Mouse (Mus musculus) forebrain, embryonic 11.5 days (tissue): Measurements from ENCODE around the gene Txlng. TPM values are rescaled to one million over a fixed set of nuclear protein-coding genes. Genes with fewer than 3 reads are reported as not detected.
"Not testable (repeated sequence)": the region's sequence is repeated elsewhere in the genome, so short reads cannot be mapped to it uniquely, and the experiment has no call there.

Source experiments
- ATAC-seq: fragments of 200-750 bp; cut with Nextera tagmentation; replicated peaks from 2 replicates; pipeline ENCODE4 v1.8.0; 2017; ENCODE audit warnings: moderate TSS enrichment; ENCODE audit not compliant: low FRiP score
- DNase-seq: peaks from one replicate; pipeline ENCODE4 v3.0.0-alpha.2; 2017; ENCODE audit warnings: low spot score
- H3K27ac ChIP-seq: fragments of 300-500 bp; sonication (generic); 2 replicates; pipeline ENCODE4 v1.5.1; 2014; ENCODE audit warnings: low read depth, low read length
- H3K27me3 ChIP-seq: fragments of 300-500 bp; sonication (generic); 2 replicates; pipeline ENCODE4 v1.6.1; 2014; ENCODE audit warnings: mild to moderate bottlenecking, low read length, mixed read lengths; ENCODE audit not compliant: control insufficient read depth, insufficient read depth
- H3K36me3 ChIP-seq: fragments of 300-500 bp; sonication (generic); 2 replicates; pipeline ENCODE4 v1.6.1; 2014; ENCODE audit warnings: mild to moderate bottlenecking, low read length, moderate library complexity, mixed read lengths; ENCODE audit not compliant: control insufficient read depth, insufficient read depth
- H3K4me1 ChIP-seq: fragments of 300-500 bp; sonication (generic); replicated peaks from 2 replicates; pipeline ENCODE4 v1.6.1; 2014; ENCODE audit warnings: low read length, mixed read lengths; ENCODE audit not compliant: control insufficient read depth, insufficient read depth
- H3K4me2 ChIP-seq: fragments of 300-500 bp; sonication (generic); 2 replicates; pipeline ENCODE4 v1.6.1; 2014; ENCODE audit warnings: low read depth, mild to moderate bottlenecking, low read length, moderate library complexity, mixed read lengths; ENCODE audit not compliant: severe bottlenecking
- H3K4me3 ChIP-seq: fragments of 300-500 bp; sonication (generic); 2 replicates; pipeline ENCODE4 v1.5.1; 2014; ENCODE audit warnings: low read depth, low read length
- H3K9ac ChIP-seq: fragments of 300-500 bp; sonication (generic); 2 replicates; pipeline ENCODE4 v1.6.1; 2014; ENCODE audit warnings: low read length
- H3K9me3 ChIP-seq: fragments of 300-500 bp; sonication (generic); 2 replicates; pipeline ENCODE4 v1.6.1; 2016; ENCODE audit warnings: low read length, mixed read lengths; ENCODE audit not compliant: control insufficient read depth
- WGBS: fragments of 180-500 bp; shearing (Covaris S2); extraction: QIAGEN DNeasy Blood & Tissue Kit; methylation state at CpG from one replicate; pipeline ENCODE4 v1.1.7; 2014; 5-methylcytosine and 5-hydroxymethylcytosine counted together
- polyA plus RNA-seq: library from polyadenylated mRNA; unstranded; fragments of >200 nt; fragmentation: Nextera tagmentation; extraction: Ambion mirVana; gene quantifications from 2 replicates; pipeline ENCODE4 v1.2.1, GENCODE M21; 2014

Txlng gene
- polyA plus RNA-seq, 1 experiment from 2014 or later = 20.9 TPM

DNA sequence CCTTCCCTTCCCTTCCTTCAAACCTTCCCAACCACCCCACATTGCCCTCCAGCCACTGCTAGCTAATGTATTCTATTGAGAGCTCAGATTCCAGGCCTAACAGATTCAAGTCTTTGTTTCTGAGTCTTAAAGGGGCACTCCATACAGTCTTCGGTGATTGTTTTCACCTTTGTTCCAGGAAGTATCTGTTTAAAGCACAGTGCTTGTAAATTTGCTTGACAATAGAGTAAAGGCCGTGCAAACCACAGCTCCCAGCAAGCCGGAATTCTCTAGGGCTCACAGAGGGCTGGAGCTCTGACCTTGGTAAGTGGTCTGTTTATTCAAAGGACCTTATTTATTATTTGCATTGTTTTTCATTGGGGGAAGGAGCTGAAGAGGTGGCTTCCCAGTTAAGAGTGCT lies 2.8 kb upstream of the Txlng start:
- no peak for ATAC-seq
- Histone ChIP-seq H3K9me3 (no peaks in the 10 kb centered on the region), H3K4me3 (no peak overlapping the region), H3K36me3 (no peaks in the 10 kb centered on the region), H3K27ac (peak overlapping the region; percentile 31; the same call in 1 of the 2 replicates), H3K4me1 (no peaks in the 10 kb centered on the region), H3K9ac (no peak overlapping the region), H3K4me2 (no peak overlapping the region), H3K27me3 (no peaks in the 10 kb centered on the region)
- 25% methylated on average over 3 of the region's 3 CpGs for WGBS
- DNase-seq = no peak

DNA sequence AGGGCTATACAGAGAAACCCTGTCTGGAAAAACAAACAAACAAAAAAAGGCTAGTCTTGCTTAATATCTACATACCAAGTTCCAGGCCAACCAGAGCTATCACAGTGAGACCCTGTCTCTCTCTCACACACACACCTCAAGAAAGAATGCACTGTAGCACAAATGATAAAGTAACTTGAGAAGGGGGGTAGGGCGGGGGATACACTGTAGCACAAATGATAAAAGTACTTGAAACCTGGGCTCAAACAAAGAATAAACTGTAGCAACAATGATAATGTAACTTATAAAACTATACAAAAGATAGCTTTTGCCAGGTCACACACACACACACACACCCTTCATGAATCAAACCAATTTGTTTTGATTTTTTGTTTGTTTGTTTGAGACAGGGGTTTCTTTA lies 2.3 kb upstream of the Txlng start:
- ATAC-seq (no peak), DNase-seq (no peak)
- Histone ChIP-seq H3K27me3 (no peaks in the 10 kb centered on the region), H3K9me3 (no peaks in the 10 kb centered on the region), H3K36me3 (no peaks in the 10 kb centered on the region), H3K4me1 (no peaks in the 10 kb centered on the region), H3K4me3 (no peak overlapping the region), H3K4me2 (no peak overlapping the region), H3K9ac (no peak overlapping the region), H3K27ac (peak overlapping the region; percentile 31; the same call in 1 of the 2 replicates)
- 65% methylated on average over 1 of the region's 1 CpGs for WGBS

DNA sequence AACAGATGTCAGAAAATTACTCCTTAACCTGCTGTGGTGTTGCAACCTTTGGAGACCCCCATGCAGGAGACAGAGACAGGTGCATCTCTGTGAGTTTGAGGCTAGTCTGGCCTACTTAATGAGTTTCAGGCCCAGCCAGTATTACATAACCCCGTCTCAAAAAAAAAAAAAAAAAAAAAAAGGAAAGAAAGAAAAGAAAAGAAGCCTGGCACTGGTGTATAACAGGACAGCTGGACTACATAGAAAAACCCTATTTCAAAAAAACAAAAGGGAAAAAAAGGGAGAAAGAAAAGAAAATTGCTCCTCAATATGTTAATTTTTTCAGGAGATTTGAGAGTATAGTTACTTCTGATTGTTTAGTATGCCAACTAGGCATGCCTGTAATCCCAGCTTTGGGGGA lies 1.8 kb upstream of the Txlng start:
- ATAC-seq (no peak), DNase-seq (no peak)
- Histone ChIP-seq H3K9me3 (no peaks in the 10 kb centered on the region), H3K4me3 (no peak overlapping the region), H3K9ac (no peak overlapping the region), H3K4me1 (no peaks in the 10 kb centered on the region), H3K27me3 (no peaks in the 10 kb centered on the region), H3K27ac (no peak overlapping the region), H3K4me2 (no peak overlapping the region), H3K36me3 (no peaks in the 10 kb centered on the region)
- WGBS = 15% methylated on average over 1 of the region's 1 CpGs

- not testable (repeated sequence) for H3K27me3 ChIP-seq, DNase-seq, H3K4me2 ChIP-seq, H3K27ac ChIP-seq, H3K9me3 ChIP-seq, H3K36me3 ChIP-seq, H3K4me3 ChIP-seq, H3K4me1 ChIP-seq, H3K9ac ChIP-seq, ATAC-seq
- 76% methylated on average over 2 of the region's 2 CpGs for WGBS
Observed at GRCm38 (mm10) chrX:162830313-162830712, 1.1 kb upstream of the Txlng start.

DNA sequence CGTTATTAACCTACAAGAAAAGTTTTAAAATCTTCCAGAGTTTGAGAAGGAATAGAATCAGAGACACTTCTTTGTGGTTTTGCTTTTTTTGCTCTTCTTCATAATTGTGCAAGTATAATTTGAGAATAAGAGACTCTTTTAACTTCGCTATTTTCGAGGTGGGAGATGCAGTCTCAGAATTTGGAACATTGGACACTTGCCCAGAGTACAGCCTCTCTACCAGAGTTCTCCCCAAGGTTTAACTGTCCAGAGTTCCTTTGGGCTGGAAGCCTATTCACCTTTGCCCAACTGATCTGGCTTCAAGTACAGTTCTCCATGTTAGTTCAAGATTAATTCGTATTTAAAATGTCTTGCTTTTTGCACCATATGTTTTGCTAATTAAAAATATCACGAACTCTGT lies 487 bp upstream of the Txlng start:
- H3K4me3 ChIP-seq = peak overlapping the region; percentile 54
- H3K27me3 ChIP-seq = no peaks in the 10 kb centered on the region
- H3K27ac ChIP-seq = no peak overlapping the region
- no peaks in the 10 kb centered on the region for H3K4me1 ChIP-seq
- H3K9ac ChIP-seq = peak overlapping the region; percentile 32; the same call in 1 of the 2 replicates
- H3K4me2 ChIP-seq = peak overlapping the region; percentile 33; the same call in 1 of the 2 replicates
- DNase-seq = no peak
- no peak; the same call in 1 of the 2 replicates for ATAC-seq
- H3K36me3 ChIP-seq = no peaks in the 10 kb centered on the region
- 44% methylated on average over 5 of the region's 5 CpGs for WGBS
- H3K9me3 ChIP-seq = no peaks in the 10 kb centered on the region

- Histone ChIP-seq H3K27me3 (no peaks in the 10 kb centered on the region), H3K4me3 (peak overlapping the region; percentile 54), H3K4me2 (peak overlapping the region; percentile 71), H3K36me3 (no peaks in the 10 kb centered on the region), H3K4me1 (no peaks in the 10 kb centered on the region), H3K9me3 (no peaks in the 10 kb centered on the region), H3K27ac (no peak overlapping the region), H3K9ac (peak overlapping the region; percentile 51)
- ATAC-seq = peak; percentile 53
- peak; percentile 59 for DNase-seq
- WGBS = 21% methylated on average over 14 of the region's 20 CpGs
Observed at GRCm38 (mm10) chrX:162828783-162829182, 471 bp downstream of the Txlng start.

DNA sequence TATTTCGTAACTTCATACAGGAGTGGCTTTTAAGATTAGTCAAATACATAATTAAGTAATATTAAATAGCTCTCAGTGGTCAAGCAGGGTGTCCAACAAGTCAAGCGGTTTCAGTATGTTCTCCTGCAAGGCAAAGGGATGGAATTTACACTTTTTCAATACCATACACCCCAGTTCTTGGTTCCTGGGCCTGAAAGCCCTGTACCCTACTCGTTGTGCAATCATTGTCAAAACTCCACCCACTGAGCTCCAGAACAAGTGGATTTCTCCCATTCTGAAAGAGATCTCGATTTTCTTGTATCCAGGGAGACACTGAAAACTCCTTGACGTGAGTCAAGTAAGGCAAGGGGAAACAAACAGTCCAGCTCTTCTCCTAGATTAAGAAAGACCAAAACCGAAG lies 1.2 kb downstream of the Txlng start:
- no peaks in the 10 kb centered on the region for H3K36me3 ChIP-seq
- 47% methylated on average over 6 of the region's 6 CpGs for WGBS
- no peak overlapping the region for H3K27ac ChIP-seq
- H3K9me3 ChIP-seq = no peaks in the 10 kb centered on the region
- H3K4me1 ChIP-seq = no peaks in the 10 kb centered on the region
- DNase-seq (no peak), ATAC-seq (no peak)
- H3K9ac ChIP-seq = peak overlapping the region; percentile 51; the same call in 1 of the 2 replicates
- peak overlapping the region; percentile 54 for H3K4me3 ChIP-seq
- no peaks in the 10 kb centered on the region for H3K27me3 ChIP-seq
- peak overlapping the region; percentile 71 for H3K4me2 ChIP-seq

DNA sequence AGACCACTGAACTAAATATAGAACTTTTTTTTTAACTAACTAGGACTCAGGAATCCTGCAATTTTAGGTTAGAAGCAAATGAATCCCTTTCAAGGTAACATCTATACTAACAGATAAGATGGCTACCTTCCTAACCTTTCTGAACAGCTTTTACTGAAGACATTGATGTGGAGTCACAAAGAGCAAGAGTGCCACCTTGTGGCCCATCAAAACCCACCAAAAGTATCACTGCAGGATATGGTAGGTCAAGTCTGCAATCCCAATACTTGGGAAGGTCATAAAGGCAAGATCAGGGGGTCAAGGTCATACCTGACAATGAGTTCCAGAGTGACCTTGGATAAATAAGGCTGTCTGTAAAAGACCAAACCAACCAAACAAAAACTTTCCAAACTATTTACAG lies 28.9 kb downstream of the Txlng start:
- no peak overlapping the region for H3K27ac ChIP-seq
- H3K4me3 ChIP-seq = no peak overlapping the region
- no peaks in the 10 kb centered on the region for H3K4me1 ChIP-seq
- no peaks in the 10 kb centered on the region for H3K36me3 ChIP-seq
- no peaks in the 10 kb centered on the region for H3K27me3 ChIP-seq
- DNase-seq (peak; percentile 58), ATAC-seq (no peak)
- no peak overlapping the region for H3K9ac ChIP-seq
- H3K9me3 ChIP-seq = no peaks in the 10 kb centered on the region
- H3K4me2 ChIP-seq = no peak overlapping the region

- H3K9me3 ChIP-seq, H3K27ac ChIP-seq, DNase-seq, H3K4me2 ChIP-seq, H3K9ac ChIP-seq, H3K27me3 ChIP-seq, H3K4me1 ChIP-seq, ATAC-seq, H3K36me3 ChIP-seq, H3K4me3 ChIP-seq: not testable (repeated sequence)
- WGBS = 82% methylated on average over 5 of the region's 5 CpGs
Observed at GRCm38 (mm10) chrX:162791392-162791791, 37.9 kb downstream of the Txlng start.
